Mouse (Mus musculus) megakaryocyte, embryonic 14.5 days (primary cell): ENCODE data around the gene Bcdin3d.

ENCODE experiments used
- FLI1 ChIP-seq: IDR thresholded peaks from 2 replicates; pipeline ENCODE4 v1.6.1; 2012; ENCODE audit warnings: low read length, inconsistent platforms, mixed read lengths
- GATA1 ChIP-seq: IDR thresholded peaks from 3 replicates; pipeline ENCODE4 v1.6.1; 2012; ENCODE audit warnings: mixed read lengths, low read length, inconsistent platforms, borderline replicate concordance

GRCm38 (mm10) chr15:99501292-99502260, 27.0 kb upstream of the Bcdin3d start:
- TF ChIP-seq GATA1 (no peak), FLI1 (no peak)
